Mouse (Mus musculus): Measurements from ENCODE around the gene Gm16405. TPM values are rescaled to one million over a fixed set of nuclear protein-coding genes. Genes with fewer than 3 reads are reported as not detected.
"Not testable (repeated sequence)": the region's sequence is repeated elsewhere in the genome, so short reads cannot be mapped to it uniquely, and the experiment has no call there.

Gene Gm16405
- polyA plus RNA-seq (2017; shearing (Covaris generic)): not detected

- not testable (repeated sequence) for ATAC-seq
Measured at GRCm38 (mm10) chrX:54530908-54531307, at the start of gene Gm16405. TSS of gene Gm16405 (plus strand) at chrX:54531208.

Other genes starting within 250 kb of the Gm16405 start
- not detected for gene Gm16430, start 91.0 kb downstream of the Gm16405 start, polyA plus RNA-seq (2017; shearing (Covaris generic))